Mouse (Mus musculus): Measurements from ENCODE around the gene Actg1.

The Actg1 gene

DNA sequence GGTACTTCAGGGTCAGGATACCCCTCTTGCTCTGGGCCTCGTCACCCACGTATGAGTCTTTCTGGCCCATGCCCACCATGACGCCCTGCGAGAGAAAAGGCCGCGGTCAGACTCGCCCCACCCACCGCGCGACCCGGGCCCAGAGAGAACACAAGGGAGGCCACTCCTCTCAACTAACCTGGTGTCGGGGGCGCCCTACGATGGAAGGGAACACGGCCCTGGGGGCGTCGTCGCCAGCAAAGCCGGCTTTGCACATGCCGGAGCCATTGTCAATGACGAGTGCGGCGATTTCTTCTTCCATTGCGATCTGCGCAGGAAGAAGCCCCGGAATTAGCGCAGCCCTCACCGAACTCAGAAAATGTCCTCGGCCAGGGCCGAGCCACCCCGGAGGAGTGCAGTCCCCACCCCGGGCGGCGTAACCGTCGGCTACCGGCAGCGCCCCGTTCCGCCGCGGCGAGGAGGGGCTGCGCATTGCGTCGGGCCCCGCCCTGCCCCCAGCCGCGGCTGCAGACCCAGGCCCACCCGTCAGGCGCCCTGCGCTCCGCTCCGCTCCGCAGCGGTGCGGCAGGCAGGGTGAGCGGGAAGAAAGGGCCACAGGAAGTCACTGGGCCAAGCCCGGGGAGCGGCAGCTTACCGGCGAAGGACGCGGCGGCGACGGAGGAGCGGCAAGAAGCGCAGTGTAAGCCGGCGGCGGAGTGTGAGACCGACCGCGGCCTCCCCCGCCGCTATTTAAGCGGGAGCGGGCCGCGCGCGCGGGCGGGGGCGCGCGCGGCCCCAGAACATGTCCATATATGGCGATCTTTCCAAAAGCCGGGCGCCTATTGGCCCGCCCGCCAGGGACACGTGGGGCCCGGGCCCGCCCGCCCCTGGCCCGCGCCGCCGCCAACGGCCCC is at the start of gene Actg1:
Gene Actg1, minus strand, starts transcription at position 752 of the 893 bp plus-strand sequence.
- peak; percentile 78 to 93 for DNase-seq (ENCODE audit: low spot score in 2 of 2)

DNA sequence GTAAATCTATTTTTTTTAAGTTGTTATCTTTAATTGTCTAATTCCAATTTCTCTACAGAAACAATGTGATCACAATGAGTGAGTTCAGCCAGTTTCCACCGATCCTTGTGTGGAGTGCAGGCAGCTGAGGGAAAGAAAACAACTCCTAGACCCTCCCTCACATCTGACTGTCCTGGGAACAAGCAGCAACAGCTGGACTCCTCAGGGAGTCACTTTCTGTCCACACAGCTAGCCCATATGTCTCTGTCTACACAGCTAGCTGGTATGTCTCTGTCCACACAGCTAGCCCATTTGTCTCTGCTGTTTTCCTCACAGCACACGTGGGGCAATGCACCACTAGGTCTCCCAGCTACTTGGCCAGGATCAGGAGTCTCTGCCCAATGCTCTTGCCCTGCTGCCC is 49.3 kb upstream of the Actg1 start:
- no peak for DNase-seq (ENCODE audit: low spot score in 2 of 2)

DNA sequence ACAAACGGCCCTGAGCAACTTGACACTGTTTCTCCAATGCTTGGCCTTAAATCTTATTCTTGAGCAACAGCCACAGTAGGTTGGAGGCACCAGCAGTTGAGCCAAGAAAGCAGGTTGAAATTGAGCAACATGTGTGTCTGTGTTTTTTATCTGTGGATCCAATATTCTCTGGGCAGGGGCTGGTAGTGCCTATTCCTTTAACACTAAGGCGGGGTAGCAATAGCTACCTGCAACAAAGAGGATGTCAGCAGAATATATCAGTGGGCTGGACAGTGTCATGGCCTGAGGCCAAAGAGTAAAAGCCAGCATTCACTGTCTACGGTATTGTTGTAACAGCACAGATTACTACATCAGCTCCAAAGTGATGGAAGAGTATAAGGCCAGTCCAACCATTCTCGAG is 47.3 kb upstream of the Actg1 start:
- no peak for DNase-seq (ENCODE audit: low spot score in 2 of 2)

DNA sequence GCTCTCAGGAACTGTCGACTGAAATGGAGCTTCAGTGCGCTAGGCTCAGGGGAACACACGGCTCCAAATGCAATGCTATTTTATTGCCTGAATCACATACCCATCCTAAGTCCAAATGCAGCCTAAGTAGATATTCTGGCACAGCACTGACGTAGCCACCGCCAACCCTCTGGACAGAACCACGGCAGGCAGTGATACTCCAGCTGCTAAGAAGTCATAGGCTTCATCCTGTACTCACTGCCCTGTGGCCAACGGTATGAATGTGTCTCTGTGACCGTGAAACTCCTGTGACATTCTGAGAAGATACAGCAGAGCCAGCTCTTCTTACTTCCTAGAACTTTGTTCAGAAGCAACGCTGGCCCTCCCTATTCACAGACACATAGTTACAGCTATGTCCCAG is 40.2 kb upstream of the Actg1 start:
- no peak for DNase-seq (ENCODE audit: low spot score in 2 of 2)

DNA sequence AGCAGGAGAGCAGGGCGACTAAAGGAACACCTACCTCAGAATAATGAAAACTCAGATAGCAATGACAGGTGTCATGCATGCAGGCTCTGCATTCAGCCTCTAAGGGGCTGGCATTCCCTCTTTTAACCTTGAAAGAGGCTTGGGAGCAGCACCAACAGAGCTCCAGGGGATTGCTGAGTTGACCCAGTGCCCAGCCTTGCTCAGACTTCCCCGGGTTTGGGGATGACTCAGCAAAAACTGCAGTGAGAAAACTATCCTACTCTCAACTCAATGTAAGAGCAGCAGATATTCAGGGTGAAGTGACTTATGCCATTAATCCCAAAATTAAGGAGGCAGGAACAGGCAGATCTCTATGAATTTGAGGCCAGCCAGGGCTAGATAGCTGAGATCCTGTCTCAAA is 38.8 kb upstream of the Actg1 start:
- no peak for DNase-seq (ENCODE audit: low spot score in 2 of 2)

DNA sequence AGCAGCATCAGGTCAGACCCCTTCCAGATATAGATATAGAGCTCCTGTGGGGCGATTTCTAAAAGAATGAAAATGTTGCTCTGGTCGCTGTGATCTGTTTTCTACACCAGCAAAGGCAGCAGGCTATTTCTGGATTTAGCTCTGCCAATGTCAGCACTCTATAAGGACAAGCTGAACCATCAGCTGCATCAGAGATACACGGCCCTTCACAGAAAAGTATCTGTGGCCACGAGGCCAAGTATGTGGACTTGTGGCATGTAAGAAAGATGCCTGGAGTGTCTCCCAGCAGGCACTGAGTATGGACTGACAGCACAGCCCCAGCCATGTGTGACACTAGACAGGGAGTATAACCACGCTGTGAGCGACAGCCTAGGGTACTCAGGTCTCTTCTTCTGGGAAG is 38.3 kb upstream of the Actg1 start:
- no peak for DNase-seq (ENCODE audit: low spot score in 2 of 2)

DNA sequence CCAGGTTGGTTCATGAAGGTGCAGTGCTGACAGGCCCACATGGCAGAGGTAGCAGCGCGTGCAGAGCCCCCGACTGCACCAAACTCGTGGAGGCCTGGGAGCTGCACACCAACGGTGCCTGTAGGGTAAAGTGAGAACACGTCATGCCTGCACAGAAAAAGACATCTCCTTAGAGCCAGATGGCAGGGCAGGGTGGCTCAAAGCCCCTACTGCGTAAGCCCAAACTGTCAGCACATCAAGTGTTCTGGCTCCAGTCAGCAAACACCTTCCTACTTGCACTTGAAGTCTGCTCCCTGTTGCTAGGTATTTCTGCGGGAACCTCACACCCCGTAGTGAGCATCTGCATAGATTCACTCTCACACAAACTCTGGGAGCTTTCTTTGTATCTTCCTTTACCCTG is 34.2 kb upstream of the Actg1 start:
- DNase-seq (ENCODE audit: low spot score in 2 of 2), result no peak

DNA sequence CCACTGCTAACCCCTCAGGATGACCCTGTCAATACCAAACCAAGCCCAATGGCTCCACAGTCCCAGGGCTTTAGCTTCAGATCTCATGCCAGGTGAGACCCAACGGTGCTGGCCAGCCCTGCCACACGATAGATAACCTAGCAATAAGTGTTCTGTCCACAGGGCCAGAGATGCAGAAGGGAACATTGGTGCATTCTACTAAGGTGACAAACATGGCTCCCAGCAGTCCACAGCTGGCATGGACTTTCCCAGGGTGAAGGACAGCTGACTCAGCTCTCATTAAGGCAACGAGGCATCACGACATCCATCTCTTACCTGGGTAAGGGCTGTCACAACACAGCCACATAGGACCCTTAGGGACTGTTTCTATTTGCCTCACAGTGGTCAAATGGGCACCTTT is 32.8 kb upstream of the Actg1 start:
- DNase-seq (ENCODE audit: low spot score in 2 of 2), result no peak

DNA sequence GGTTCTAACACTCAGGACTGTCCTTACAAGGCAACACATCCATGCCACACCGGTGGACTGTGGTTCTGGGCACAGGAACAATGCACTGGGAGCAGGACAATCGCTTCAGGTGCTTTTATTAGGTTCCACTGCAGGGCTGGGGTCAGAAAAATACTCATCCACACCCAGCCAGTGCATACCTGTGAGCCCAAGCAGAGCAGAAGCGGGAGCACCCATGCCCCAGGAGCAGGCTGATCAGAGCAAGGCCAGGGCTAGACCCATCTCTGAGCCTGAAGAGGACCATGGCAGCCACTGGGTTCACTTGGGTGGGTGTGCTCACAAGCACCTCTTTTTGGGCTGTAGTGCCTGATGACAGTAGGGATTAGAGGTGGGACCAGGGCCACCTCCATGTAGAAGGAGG is 31.9 kb upstream of the Actg1 start:
- no peak for DNase-seq (ENCODE audit: low spot score in 2 of 2)

DNA sequence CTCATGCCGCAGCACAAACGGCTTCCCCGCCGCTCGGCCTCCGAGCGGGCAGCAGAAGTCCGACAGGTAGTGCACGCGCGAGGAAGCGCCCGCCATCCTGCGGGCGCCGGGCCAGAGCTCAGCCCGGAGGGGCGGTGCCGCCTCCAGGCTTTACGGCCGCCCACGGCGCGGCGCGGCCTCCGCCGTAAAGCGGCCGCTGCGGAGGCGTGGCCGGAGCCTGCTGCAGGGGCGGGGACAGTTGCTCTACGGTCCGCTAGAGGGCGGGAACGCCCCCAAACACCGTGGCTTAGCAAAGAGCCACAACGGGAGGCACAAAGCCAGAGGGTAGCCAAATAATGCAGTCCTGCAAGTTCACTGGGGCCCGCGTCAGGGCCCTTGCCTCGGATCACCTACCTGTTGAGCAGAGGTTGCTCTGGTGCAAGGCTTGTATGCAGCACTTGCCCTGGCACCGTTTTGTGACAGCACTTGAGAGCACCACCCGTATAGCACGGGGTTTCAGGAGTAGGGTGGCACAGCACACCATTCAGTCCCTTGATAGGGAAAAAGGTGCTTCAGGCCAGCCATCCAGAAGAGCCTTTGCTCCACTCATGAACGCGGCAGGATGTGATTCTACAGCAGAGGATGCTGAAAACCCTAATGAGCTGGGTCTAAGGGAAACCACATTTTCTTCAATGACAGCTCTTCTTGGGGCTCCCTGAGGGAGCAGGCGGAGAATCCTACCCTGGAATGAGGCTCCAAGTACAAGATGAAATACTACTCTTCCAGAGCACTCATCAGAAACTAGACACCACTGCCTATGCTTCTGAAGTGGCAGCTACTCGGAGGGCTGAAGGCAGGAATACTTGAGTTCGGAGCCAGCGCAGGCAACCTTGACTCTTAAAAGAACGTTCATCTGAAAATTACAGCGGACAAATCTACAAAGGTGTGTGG is 30.5 kb upstream of the Actg1 start, which contains the start of gene Faap100:
Gene Faap100, minus strand, starts transcription at position 154 of the 930 bp plus-strand sequence.
- peak; percentile 66 to 88 for DNase-seq (ENCODE audit: low spot score in 2 of 2)

DNA sequence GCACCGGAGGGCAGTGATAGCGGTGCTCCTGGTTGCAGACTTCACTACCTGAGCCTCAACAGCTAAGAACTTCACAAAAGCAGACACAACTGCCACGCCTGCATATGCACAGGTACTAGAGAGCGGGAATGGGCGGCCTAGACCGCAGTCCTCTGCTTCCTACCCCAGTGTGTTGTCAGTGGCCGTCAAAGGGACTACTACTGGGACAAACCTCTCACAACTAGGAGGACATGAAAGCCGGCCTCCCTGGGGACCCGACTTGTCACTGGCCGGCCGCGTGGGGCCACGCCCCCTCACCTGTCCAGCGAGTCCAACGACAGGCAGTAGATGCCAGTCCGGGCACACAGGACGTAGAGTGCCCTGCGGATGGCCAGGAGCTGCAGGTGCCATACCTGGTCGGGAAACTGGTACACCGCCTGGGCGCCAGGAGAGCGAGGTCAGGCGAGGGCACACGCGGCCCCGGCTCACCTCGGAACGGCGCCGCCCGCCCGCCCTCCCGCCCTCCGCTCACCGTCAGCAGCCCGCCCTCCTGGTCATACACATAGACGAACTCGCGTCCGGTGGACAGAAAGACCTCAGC is 29.8 kb upstream of the Actg1 start:
- peak in 1 of 2 experiments; percentile 43 for DNase-seq (ENCODE audit: low spot score in 2 of 2)

DNA sequence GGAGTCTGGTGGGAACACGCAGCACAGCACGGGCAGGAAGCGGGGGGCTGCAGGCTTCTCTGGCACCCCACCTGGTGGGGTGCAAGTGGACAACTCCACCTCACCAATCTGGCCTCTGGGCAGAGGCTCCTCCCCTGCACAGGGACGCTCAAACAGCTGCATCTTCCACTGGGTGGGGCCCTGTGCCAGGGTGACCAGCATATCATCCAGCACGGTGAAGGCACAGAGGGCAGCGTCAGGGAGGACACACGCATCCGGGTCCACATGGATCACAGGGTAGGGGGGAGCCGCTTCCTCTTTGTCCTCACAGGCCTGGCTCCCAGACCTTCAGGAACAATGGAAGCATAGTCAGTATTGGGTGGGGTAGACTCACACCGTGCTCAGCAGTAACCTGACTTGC is 29.0 kb upstream of the Actg1 start:
- no peak for DNase-seq (ENCODE audit: low spot score in 2 of 2)

DNA sequence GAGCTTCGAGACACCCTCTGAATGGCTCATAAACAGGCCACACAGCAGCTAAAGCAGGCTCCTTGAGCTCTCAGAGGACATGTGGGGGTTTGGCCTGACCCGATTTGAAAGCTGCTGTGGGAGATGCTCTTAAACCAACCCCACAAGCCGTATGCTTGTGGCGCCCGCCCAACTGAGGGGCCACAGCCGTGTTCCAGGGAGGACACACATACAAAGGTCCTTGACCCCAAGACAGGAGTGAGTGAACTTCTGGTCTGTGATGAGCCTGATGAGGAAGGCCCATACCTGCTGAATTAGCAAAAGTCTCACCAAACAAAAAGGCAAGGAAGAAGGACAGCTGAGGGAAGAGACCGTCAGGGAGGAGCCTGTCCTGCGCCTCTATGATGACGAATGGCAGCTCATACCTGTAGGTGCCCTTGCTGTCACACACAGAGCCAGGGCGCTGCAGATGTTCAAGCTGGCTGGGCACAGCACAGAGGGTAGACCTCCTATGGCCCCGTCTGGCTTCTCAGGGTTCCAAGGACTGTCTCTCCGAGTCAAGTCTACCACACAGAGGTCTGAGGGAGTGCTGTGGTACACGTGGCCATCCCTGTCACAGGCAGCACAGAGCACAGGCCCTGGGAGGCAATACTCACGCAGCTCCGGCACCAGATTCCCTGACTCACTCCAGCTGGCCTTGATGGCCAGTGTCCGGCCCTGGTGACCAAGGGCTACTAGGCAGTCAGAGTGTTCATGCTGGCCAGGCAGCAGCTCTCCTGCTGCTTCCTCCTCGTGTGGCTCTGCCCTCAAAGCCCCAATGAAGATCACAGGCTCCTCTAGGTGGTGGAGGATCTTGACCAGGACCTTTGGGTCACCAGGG is 28.2 kb upstream of the Actg1 start:
- DNase-seq (ENCODE audit: low spot score in 2 of 2), result no peak

DNA sequence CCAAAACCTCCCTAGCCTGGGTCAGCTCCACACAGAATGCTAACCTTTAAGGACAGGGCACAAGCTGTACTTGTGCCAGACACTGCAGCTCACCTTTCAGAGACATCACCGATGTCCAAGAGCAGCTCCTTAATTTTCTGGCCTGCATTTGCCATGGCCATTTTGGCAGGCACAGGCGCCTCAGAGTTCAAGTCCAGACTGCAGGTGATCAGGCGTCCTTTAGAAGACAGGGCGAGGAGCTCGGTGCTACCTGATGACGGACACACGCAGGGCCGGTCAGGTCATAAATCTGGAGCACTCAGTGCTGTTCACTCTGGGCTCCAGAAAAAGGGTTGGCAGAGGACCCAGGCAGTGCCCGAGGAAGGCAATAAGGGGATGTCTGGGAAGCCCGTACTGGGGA is 27.0 kb upstream of the Actg1 start:
- DNase-seq (ENCODE audit: low spot score in 2 of 2), result no peak

DNA sequence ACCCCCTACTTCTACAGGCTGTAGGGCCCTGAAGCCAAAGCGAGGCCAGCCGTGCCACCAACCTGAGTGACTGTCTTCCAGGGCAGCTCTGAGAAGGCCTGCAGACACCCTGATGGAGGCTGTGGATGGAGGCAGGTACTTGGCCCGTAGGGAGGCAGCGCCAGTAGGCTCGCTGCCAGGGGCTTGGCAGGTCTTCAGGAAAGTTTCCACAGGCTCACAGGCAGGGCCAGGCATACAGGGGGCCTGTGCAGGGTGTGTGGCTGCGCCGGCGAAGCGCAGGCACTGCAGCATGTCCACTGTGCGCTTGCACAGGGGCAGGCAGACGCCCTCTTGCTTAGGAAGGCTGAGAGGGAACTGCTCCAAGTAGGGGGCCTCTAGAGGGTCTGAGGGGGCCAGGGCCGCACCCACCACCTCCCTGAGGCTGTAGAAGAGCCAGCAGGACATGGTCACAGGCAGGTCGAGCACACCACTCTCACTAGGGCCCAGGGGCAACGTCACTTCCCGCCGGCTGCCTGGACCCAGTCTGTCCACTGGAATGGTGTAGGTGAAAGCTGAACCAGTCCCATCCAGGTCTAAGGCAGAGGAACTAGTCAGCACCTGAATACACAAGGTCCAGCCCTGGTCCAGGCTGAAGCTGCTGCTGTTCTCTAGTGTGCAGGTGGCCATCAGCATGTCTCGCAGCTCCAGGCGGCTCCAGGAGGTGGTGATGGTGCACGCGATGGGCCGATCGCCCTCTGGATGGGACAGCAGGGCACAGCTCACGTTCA is 25.7 kb upstream of the Actg1 start:
- DNase-seq (ENCODE audit: low spot score in 2 of 2), result no peak

DNA sequence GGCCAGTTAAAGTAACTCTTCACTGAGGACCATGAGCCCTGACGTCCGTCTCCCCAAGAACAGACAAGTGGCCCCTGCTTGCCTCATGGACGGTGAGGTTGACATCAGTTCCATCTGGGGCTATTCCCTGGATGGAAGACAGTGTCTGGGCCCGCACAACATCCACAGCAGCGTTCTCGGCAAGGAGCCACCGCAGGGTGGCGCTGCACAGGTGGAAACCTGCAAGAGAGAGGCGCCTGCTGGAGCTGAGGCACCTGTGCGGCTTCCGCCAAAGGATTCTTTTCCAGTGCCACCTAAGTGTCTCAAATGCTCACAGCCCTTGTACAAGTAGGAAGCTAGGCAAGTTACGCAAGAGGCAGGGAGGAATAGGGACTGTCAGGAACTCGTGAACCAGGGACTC is 24.7 kb upstream of the Actg1 start:
- no peak for DNase-seq (ENCODE audit: low spot score in 2 of 2)

DNA sequence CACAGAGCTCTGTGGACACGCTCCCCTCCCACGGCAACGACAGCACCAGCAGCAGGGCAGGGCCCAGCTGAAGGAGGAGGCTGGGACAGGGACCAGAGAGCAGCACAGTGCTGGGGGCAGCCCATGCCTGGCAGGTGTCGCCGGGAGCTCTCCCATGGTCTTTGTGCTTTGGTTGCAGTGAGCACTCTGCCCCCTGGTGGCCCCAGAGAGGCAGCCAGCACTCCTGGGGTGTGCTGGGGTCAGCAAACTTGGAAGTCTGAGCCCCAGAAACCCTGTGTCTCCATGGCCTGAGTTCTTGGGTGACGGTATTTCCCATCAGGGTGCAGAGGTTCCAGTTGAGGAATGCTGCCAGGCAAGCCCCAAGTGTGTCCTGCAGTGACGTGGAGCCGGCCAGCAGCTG is 21.3 kb upstream of the Actg1 start:
- peak in 1 of 2 experiments; percentile 55 for DNase-seq (ENCODE audit: low spot score in 2 of 2)

DNA sequence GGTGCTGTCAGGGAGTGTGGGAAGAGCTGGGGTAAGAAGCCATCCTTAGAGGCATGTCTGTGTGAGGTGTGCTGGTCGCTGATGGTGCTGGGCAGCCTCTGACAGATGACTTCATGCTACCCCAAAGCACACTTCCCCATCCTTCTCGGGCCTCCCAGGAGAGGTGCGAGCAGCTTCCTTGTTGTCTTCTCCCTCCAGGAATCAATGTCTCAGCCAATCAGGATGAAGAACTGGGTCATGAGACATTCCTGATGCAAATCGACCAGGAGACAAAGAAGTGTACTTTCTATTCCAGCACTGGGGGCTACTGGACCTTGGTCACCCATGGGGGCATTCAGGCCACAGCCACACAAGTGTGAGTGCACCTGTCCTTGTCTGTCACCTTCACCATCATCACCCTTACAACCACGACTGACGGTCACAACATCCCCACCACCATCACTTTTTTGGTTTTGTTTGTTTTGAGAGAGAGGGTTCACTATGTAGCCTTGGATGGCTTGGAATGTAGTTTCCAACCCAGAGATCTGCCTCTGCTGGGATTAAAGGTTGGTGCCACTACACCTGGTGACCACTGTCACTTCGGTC is 18.2 kb upstream of the Actg1 start:
- no peak for DNase-seq (ENCODE audit: low spot score in 2 of 2)

DNA sequence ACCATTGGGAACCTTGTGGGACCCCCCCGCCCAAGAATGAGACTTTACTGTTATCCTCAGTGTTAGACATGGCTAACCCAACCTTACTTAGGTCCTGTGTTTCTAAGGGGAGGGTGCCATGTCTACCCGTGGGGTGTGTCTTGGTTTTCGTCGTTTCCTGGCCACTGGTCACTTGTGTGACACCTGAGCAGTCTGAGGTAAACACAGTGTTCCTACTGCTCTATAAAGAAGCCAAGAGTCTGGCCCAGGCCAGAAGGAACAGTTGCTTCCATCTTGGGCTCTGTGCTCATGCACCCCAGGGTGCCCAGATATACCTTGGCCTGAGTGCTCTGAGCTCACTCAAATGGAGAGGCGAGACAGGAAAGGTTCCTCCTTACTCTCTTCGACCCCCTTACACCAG is 14.5 kb upstream of the Actg1 start:
- DNase-seq (ENCODE audit: low spot score in 2 of 2), result no peak

DNA sequence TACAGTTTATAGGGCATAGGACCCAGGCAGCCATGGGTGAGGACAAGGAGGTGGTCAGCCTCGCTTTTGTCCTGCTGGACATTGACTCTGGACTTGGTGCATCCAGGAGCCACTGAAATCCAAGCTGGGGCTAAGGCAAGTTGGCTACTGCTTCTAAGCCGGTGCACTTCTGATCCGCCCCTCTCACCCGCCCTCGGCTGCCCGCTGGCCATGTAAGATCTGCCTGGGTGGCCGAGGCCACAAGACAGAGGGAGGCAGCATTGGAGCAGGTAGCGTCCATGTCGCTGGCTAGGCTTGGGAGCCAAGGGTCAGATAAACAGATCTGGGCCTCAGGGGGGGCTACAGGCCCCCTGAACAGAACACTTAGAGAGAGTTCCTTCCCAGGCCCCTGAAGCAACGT is 13.0 kb upstream of the Actg1 start, which contains the start of gene Fscn2:
Gene Fscn2, plus strand, starts transcription at position 240 of the 400 bp plus-strand sequence.
- no peak for DNase-seq (ENCODE audit: low spot score in 2 of 2)

Measured in cerebellum, postnatal 4 days (tissue).